Mouse (Mus musculus): ENCODE measurements around the gene Iqsec2. TPM values are rescaled to one million over a fixed set of nuclear protein-coding genes. Genes with fewer than 3 reads are reported as not detected.

Iqsec2 gene
- total and polyA plus RNA-seq, 3 experiments = 0.19 to 1.7 TPM; not detected in 1

Other genes with a start within 250 kb of the Iqsec2 start
- gene Hsd17b10, start 142.4 kb upstream of the Iqsec2 start, total RNA-seq (2012; rRNA removed) = 193 and 208 TPM in 2 replicates
- gene Hsd17b10, start 142.4 kb upstream of the Iqsec2 start, polyA plus RNA-seq (2012; ENCODE audit: insufficient read depth in 1 of 2, insufficient read length in 2 of 2, low read depth in 1 of 2, low replicate concordance in 2 of 2, missing spikeins in 1 of 2) = 100 to 1,000 TPM in 1 of 2 experiments, not detected in 1; 217 TPM
- 5.3 and 7.7 TPM in 2 replicates for gene Ribc1, start 128.0 kb upstream of the Iqsec2 start, total RNA-seq (2012; rRNA removed)
- gene Ribc1, start 128.0 kb upstream of the Iqsec2 start, polyA plus RNA-seq (2012; ENCODE audit: insufficient read depth in 1 of 2, insufficient read length in 2 of 2, low read depth in 1 of 2, low replicate concordance in 2 of 2, missing spikeins in 1 of 2) = 1 to 10 TPM in 1 of 2 experiments, not detected in 1; 9.8 TPM
- gene Smc1a, start 127.8 kb upstream of the Iqsec2 start, total RNA-seq (2012; rRNA removed) = 84.7 and 99.8 TPM in 2 replicates
- 100 to 1,000 TPM; 174 to 188 TPM for gene Smc1a, start 127.8 kb upstream of the Iqsec2 start, polyA plus RNA-seq (2012; ENCODE audit: insufficient read depth in 1 of 2, insufficient read length in 2 of 2, low read depth in 1 of 2, low replicate concordance in 2 of 2, missing spikeins in 1 of 2)
- 102 and 107 TPM in 2 replicates for gene Kdm5c, start 88.8 kb downstream of the Iqsec2 start, total RNA-seq (2012; rRNA removed)
- gene Kdm5c, start 88.8 kb downstream of the Iqsec2 start, polyA plus RNA-seq (2012; ENCODE audit: insufficient read depth in 1 of 2, insufficient read length in 2 of 2, low read depth in 1 of 2, low replicate concordance in 2 of 2, missing spikeins in 1 of 2) = 100 to 1,000 TPM; 127 to 158 TPM
- gene Kantr, start 183.2 kb downstream of the Iqsec2 start, total RNA-seq (2012; rRNA removed) = 1.6 and 2.8 TPM in 2 replicates
- gene Kantr, start 183.2 kb downstream of the Iqsec2 start, polyA plus RNA-seq (2012; ENCODE audit: insufficient read depth in 1 of 2, insufficient read length in 2 of 2, low read depth in 1 of 2, low replicate concordance in 2 of 2, missing spikeins in 1 of 2) = 1 to 10 TPM in 1 of 2 experiments, not detected in 1; 3.9 TPM
- 14.9 and 19.8 TPM in 2 replicates for gene Tspyl2, start 198.2 kb downstream of the Iqsec2 start, total RNA-seq (2012; rRNA removed)
- 10 to 100 TPM in 1 of 2 experiments, not detected in 1; 38.1 TPM for gene Tspyl2, start 198.2 kb downstream of the Iqsec2 start, polyA plus RNA-seq (2012; ENCODE audit: insufficient read depth in 1 of 2, insufficient read length in 2 of 2, low read depth in 1 of 2, low replicate concordance in 2 of 2, missing spikeins in 1 of 2)
- not detected in 2 replicates for gene Gpr173, start 224.4 kb downstream of the Iqsec2 start, total RNA-seq (2012; rRNA removed)
- gene Gpr173, start 224.4 kb downstream of the Iqsec2 start, polyA plus RNA-seq (2012; ENCODE audit: insufficient read depth in 1 of 2, insufficient read length in 2 of 2, low read depth in 1 of 2, low replicate concordance in 2 of 2, missing spikeins in 1 of 2) = not detected

All from MEL (cell line).